Mouse (Mus musculus): ENCODE data around the gene Igtp.

Igtp gene

GRCm38 (mm10) chr11:58254411-58254810 lies 55.1 kb downstream of the Igtp start:
- in situ Hi-C loops (cut with MboI, MseI), result no loop called here
